8 mouse cellular contexts compared by ENCODE assay signal in the genomic region with DNA sequence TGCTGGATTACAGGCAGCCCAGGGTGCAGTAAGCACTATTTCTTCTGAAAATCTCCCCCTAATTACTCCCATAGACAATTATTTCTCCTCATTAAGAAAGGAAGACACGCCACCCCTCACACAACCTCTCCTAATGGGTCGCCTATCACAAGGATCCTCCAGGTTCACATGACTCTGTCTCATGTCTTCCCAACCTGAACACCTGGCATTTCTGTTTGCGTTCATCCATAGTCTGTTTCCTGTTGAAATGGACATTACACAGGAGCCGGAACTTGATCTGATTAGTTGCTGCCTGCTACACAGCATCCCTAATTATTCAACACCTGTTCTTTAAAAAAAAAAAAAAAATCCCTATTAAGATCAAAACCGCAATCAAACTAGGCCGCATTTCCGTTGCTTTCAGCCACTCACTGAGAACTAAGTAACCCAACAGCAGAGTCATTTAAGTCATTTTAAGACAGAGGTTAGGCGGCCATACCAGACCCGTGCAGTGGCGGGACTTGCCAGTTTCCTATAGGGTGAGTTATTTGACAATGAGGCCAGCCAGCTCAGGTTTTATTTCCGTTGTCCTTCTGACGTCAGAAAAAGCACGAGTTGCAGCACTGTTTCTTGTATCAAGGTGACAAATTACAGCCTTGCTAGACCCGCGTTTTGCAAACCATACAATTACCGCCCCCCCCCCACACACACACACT. TPM values are rescaled to one million over a fixed set of nuclear protein-coding genes. Genes with fewer than 3 reads are reported as not detected.
A peak's percentile ranks its signal among the peaks of the same experiment; 100 is the strongest.
DNase-seq lines count a peak whose midpoint lies in the region; ATAC-seq and TF ChIP-seq lines count a peak whose summit lies in the region.

No protein-coding gene starts in this region.

- H3K9ac ChIP-seq in heart, embryonic 14.5 days (ENCODE audit: low read length), result peak overlapping the region; percentile 96
- peak overlapping the region; percentile 78 for H3K9ac ChIP-seq in liver, embryonic 12.5 days
- H3K9ac ChIP-seq in neural tube, embryonic 12.5 days, result peak overlapping the region; percentile 99

- no peak for TF ChIP-seq POLR2A in cerebellum, adult 2 months (IDR thresholded peaks at IDR 0.05; ENCODE audit: borderline replicate concordance, insufficient read depth, low read length)

- H3K4me3 ChIP-seq in cerebellum, adult 2 months (replicated peaks; ENCODE audit: insufficient read depth, low read depth, low read length), result peak overlapping the region; percentile 84
- H3K4me3 ChIP-seq in heart, embryonic 14.5 days (ENCODE audit: control insufficient read depth in 1 of 2, insufficient read depth in 1 of 2, low read depth in 1 of 2, low read length in 2 of 2), result peak overlapping the region; percentile 79 to 92
- peak overlapping the region; percentile 72 for H3K4me3 ChIP-seq in liver, embryonic 12.5 days
- H3K4me3 ChIP-seq in neural tube, embryonic 12.5 days, result peak overlapping the region; percentile 81

- H3K27me3 ChIP-seq in cerebellum, adult 2 months (ENCODE audit: control insufficient read depth, insufficient read depth, low read length), result no peaks in the 10 kb centered on the region
- H3K27me3 ChIP-seq in heart, embryonic 14.5 days (ENCODE audit: control insufficient read depth, insufficient read depth, low read length), result no peaks in the 10 kb centered on the region
- H3K27me3 ChIP-seq in liver, embryonic 12.5 days (replicated peaks), result no peaks in the 10 kb centered on the region
- H3K27me3 ChIP-seq in neural tube, embryonic 12.5 days (replicated peaks), result no peaks in the 10 kb centered on the region

- no peak for TF ChIP-seq CTCF in cerebellum, adult 2 months (IDR thresholded peaks at IDR 0.05; ENCODE audit: borderline replicate concordance, insufficient read depth, low read depth, low read length)

- ATAC-seq in heart, embryonic 14.5 days (ENCODE audit: insufficient number of reproducible peaks, insufficient read depth, low FRiP score, low read depth), result no peak
- 0 out of 2 replicates have a peak, but pooled peaks have one; percentile 35 for ATAC-seq in liver, embryonic 12.5 days
- ATAC-seq in neural tube, embryonic 12.5 days (ENCODE audit: low FRiP score, low read depth), result no peak

- peak overlapping the region; percentile 80 for H3K4me2 ChIP-seq in heart, embryonic 14.5 days (ENCODE audit: low read length)
- H3K4me2 ChIP-seq in liver, embryonic 12.5 days, result peak overlapping the region; percentile 98
- peak overlapping the region; percentile 80 for H3K4me2 ChIP-seq in neural tube, embryonic 12.5 days (replicated peaks)

- peak; percentile 27 for DNase-seq in left cerebral cortex, adult 11 months (ENCODE audit: low spot score)
- DNase-seq in left cerebral cortex, postnatal 4 days, result no peak
- DNase-seq in cerebellum, adult 2 months, result peak; percentile 55 to 62
- DNase-seq in thymus, postnatal 4 days, result peak; percentile 63
- no peak for DNase-seq in gastrocnemius, postnatal 25 days

- H3K27ac ChIP-seq in cerebellum, adult 2 months (ENCODE audit: insufficient read depth, low read length), result peak overlapping the region; percentile 39; the same call in 1 of the 2 replicates
- H3K27ac ChIP-seq in heart, embryonic 14.5 days (replicated peaks in 1 of 2; ENCODE audit: control insufficient read depth in 1 of 2, insufficient read depth in 1 of 2, low read depth in 2 of 2, low read length in 2 of 2), result peak overlapping the region; percentile 88 to 97
- H3K27ac ChIP-seq in liver, embryonic 12.5 days, result peak overlapping the region; percentile 83; the same call in 1 of the 2 replicates
- H3K27ac ChIP-seq in neural tube, embryonic 12.5 days, result peak overlapping the region; percentile 99

- no peaks in the 10 kb centered on the region for H3K9me3 ChIP-seq in heart, embryonic 14.5 days (ENCODE audit: control insufficient read depth, low read length)
- H3K9me3 ChIP-seq in liver, embryonic 12.5 days (replicated peaks), result no peaks in the 10 kb centered on the region
- peaks cover 10% of the 10 kb centered on the region; the same call in 1 of the 2 replicates for H3K9me3 ChIP-seq in neural tube, embryonic 12.5 days

- no peaks in the 10 kb centered on the region; the same call in none of the 2 replicates for H3K4me1 ChIP-seq in cerebellum, adult 2 months (ENCODE audit: control insufficient read depth, insufficient read depth, low read length)
- peaks cover 16 to 32% of the 10 kb centered on the region in 2 experiments for H3K4me1 ChIP-seq in heart, embryonic 14.5 days (ENCODE audit: control insufficient read depth in 2 of 2, insufficient read depth in 2 of 2, low read length in 2 of 2)
- peaks cover 44% of the 10 kb centered on the region for H3K4me1 ChIP-seq in liver, embryonic 12.5 days
- H3K4me1 ChIP-seq in neural tube, embryonic 12.5 days, result peaks cover 26% of the 10 kb centered on the region

- peaks cover 20% of the 10 kb centered on the region; the same call in 1 of the 2 replicates for H3K36me3 ChIP-seq in heart, embryonic 14.5 days (ENCODE audit: control insufficient read depth, insufficient read depth, low read length)
- H3K36me3 ChIP-seq in liver, embryonic 12.5 days, result peaks cover 25% of the 10 kb centered on the region
- peaks cover 26% of the 10 kb centered on the region for H3K36me3 ChIP-seq in neural tube, embryonic 12.5 days

- intact Hi-C loops in left cerebral cortex, postnatal 4 days (cut with DNase I), result no loop called here

- 3% methylated on average over 16 of the region's 16 CpGs for whole genome bisulfite sequencing in cerebellum, adult 2 months
- WGBS in heart, embryonic 14.5 days, result 12% methylated on average over 16 of the region's 16 CpGs
- WGBS in liver, embryonic 12.5 days (ENCODE audit: insufficient replicate concordance), result 8% methylated on average over 16 of the region's 16 CpGs
- WGBS in neural tube, embryonic 12.5 days, result 8% methylated on average over 16 of the region's 16 CpGs

RNA-seq across cellular contexts. Expression of a gene that starts 2.3 kb away (rescaled TPM):
- 100 to 1,000 TPM; 116 to 118 TPM for total RNA-seq in left cerebral cortex, postnatal 4 days (2021)
- polyA plus RNA-seq in cerebellum, adult 2 months (2012; rRNA removed), result 141 and 160 TPM in 2 replicates
- polyA plus RNA-seq in heart, embryonic 14.5 days (2014; fragmentation: Nextera tagmentation; extraction: Ambion mirVana), result 72.8 and 80.8 TPM in 2 replicates
- polyA plus RNA-seq in liver, embryonic 12.5 days (2016; fragmentation: Nextera tagmentation; extraction: Ambion mirVana), result 41.1 and 43.1 TPM in 2 replicates
- 151 and 161 TPM in 2 replicates for polyA plus RNA-seq in neural tube, embryonic 12.5 days (2016; fragmentation: Nextera tagmentation; extraction: Ambion mirVana)
- 1 to 10 TPM; 1.4 to 2.2 TPM for total RNA-seq in gastrocnemius, postnatal 25 days (2021)

RNA-seq across cellular contexts. Expression of a gene that starts 59.1 kb away (rescaled TPM):
- 100 to 1,000 TPM; 114 to 124 TPM for total RNA-seq in left cerebral cortex, postnatal 4 days (2021)
- polyA plus RNA-seq in cerebellum, adult 2 months (2012; rRNA removed), result 93.6 and 103 TPM in 2 replicates
- polyA plus RNA-seq in heart, embryonic 14.5 days (2014; fragmentation: Nextera tagmentation; extraction: Ambion mirVana), result 191 TPM in 2 replicates
- polyA plus RNA-seq in liver, embryonic 12.5 days (2016; fragmentation: Nextera tagmentation; extraction: Ambion mirVana), result 57.6 and 62.7 TPM in 2 replicates
- polyA plus RNA-seq in neural tube, embryonic 12.5 days (2016; fragmentation: Nextera tagmentation; extraction: Ambion mirVana), result 163 and 176 TPM in 2 replicates
- 100 to 1,000 TPM in 1 of 2 experiments, 10 to 100 TPM in 1; 73.8 to 112 TPM for total RNA-seq in gastrocnemius, postnatal 25 days (2021)

Comparison
In these comparisons a context has a peak if more than half of its experiments do, and no peak if none do; other contexts are left out.
1. DNase-seq: peak in left cerebral cortex, adult 11 months (single experiment), cerebellum, adult 2 months (2 of 2) and thymus, postnatal 4 days (single experiment); none in left cerebral cortex, postnatal 4 days (single experiment) and gastrocnemius, postnatal 25 days (single experiment).
2. H3K27ac ChIP-seq: peak in every context shown above with its lines; median percentile 99 in neural tube, embryonic 12.5 days; 92 in heart, embryonic 14.5 days; 83 in liver, embryonic 12.5 days; 39 in cerebellum, adult 2 months.
3. Peak in every context shown above with its lines, with median percentiles within 50 percentile points of each other: H3K4me3 ChIP-seq, H3K4me2 ChIP-seq and H3K9ac ChIP-seq.